Mouse (Mus musculus) cerebellum, adult (tissue): ENCODE results near the gene Mapk11.

Source experiments
- ATAC-seq: cut with Nextera tagmentation; 2 replicates; pipeline ENCODE4 v1.9.2; 2017; ENCODE audit warnings: mild to moderate bottlenecking, moderate library complexity, mixed read lengths; ENCODE audit not compliant: insufficient number of reproducible peaks, low FRiP score, low TSS enrichment

Gene Mapk11

GRCm38 (mm10) chr15:89143134-89143533 is 6.3 kb downstream of the Mapk11 start:
- ATAC-seq, result no peak

GRCm38 (mm10) chr15:89141905-89142304 is 7.5 kb downstream of the Mapk11 start:
- no peak for ATAC-seq

- no peak for ATAC-seq
Observed at GRCm38 (mm10) chr15:89141443-89141842, 8.0 kb downstream of the Mapk11 start.

GRCm38 (mm10) chr15:89140659-89141252 is 8.7 kb downstream of the Mapk11 start, which contains the start of gene Mapk12:
Gene Mapk12 (minus strand): TSS chr15:89140703.
- ATAC-seq, result peak; percentile 56

- ATAC-seq, result peak; percentile 36
Observed at GRCm38 (mm10) chr15:89140048-89140658, 9.3 kb downstream of the Mapk11 start.

- no peak for ATAC-seq
Observed at GRCm38 (mm10) chr15:89138531-89138930, 10.9 kb downstream of the Mapk11 start.

- no peak for ATAC-seq
Observed at GRCm38 (mm10) chr15:89138046-89138405, 11.4 kb downstream of the Mapk11 start.

- no peak for ATAC-seq
Observed at GRCm38 (mm10) chr15:89137378-89138045, 11.9 kb downstream of the Mapk11 start.

- no peak for ATAC-seq
Observed at GRCm38 (mm10) chr15:89136461-89137155, 12.8 kb downstream of the Mapk11 start.

- no peak for ATAC-seq
Observed at GRCm38 (mm10) chr15:89131316-89131715, 18.1 kb downstream of the Mapk11 start.

- no peak for ATAC-seq
Observed at GRCm38 (mm10) chr15:89130245-89130644, 19.2 kb downstream of the Mapk11 start.

GRCm38 (mm10) chr15:89128382-89129350 is 20.8 kb downstream of the Mapk11 start, which contains the start of gene Hdac10:
Gene Hdac10 (minus strand): TSS chr15:89128700.
- peak; percentile 72 for ATAC-seq

GRCm38 (mm10) chr15:89127364-89127940 is 22.0 kb downstream of the Mapk11 start:
- ATAC-seq, result no peak

GRCm38 (mm10) chr15:89126622-89127021 is 22.8 kb downstream of the Mapk11 start:
- no peak for ATAC-seq

GRCm38 (mm10) chr15:89125351-89125750 is 24.1 kb downstream of the Mapk11 start:
- no peak for ATAC-seq

- no peak for ATAC-seq
Observed at GRCm38 (mm10) chr15:89124312-89124711, 25.1 kb downstream of the Mapk11 start.

- no peak for ATAC-seq
Observed at GRCm38 (mm10) chr15:89123595-89123994, 25.8 kb downstream of the Mapk11 start.

- ATAC-seq, result peak; percentile 69
Observed at GRCm38 (mm10) chr15:89122649-89123366, 26.6 kb downstream of the Mapk11 start, which contains the start of gene Tubgcp6. Gene Tubgcp6 (minus strand): TSS chr15:89123112.

- ATAC-seq, result no peak
Observed at GRCm38 (mm10) chr15:89118007-89118406, 31.4 kb downstream of the Mapk11 start.
